Mouse (Mus musculus): ENCODE measurements around the gene Rbm46. TPM values are rescaled to one million over a fixed set of nuclear protein-coding genes. Genes with fewer than 3 reads are reported as not detected.

Rbm46 gene
- total RNA-seq, 2 experiments from 2014 or later: 0.60 to 0.94 TPM

- DNase-seq (ENCODE audit: low spot score in 2 of 2): no peak
Measured at GRCm38 (mm10) chr3:82791663-82792062, 84.6 kb downstream of the Rbm46 start.

Other genes starting within 250 kb of the Rbm46 start
- under 1 TPM; 0.10 to 0.21 TPM for gene Lrat, start 27.5 kb upstream of the Rbm46 start, total RNA-seq (2021)
- gene Fgg, start 131.2 kb upstream of the Rbm46 start, total RNA-seq (2021): not detected
- not detected for gene Fga, start 149.6 kb upstream of the Rbm46 start, total RNA-seq (2021)
- gene Fgb, start 173.4 kb upstream of the Rbm46 start, total RNA-seq (2021): not detected
- 10 to 100 TPM; 43.6 to 44.4 TPM for gene Plrg1, start 179.0 kb upstream of the Rbm46 start, total RNA-seq (2021)

Measured in layer of hippocampus, postnatal 14 days (tissue).